Mouse (Mus musculus) limb, embryonic 14.5 days (tissue): Measurements from ENCODE around the gene Ulk4. TPM values are rescaled to one million over a fixed set of nuclear protein-coding genes. Genes with fewer than 3 reads are reported as not detected.

Source experiments
- ATAC-seq: fragments of 200-750 bp; cut with Nextera tagmentation; 2 replicates; pipeline ENCODE4 v1.8.0; 2017; ENCODE audit warnings: low read depth, moderate number of reproducible peaks, moderate TSS enrichment; ENCODE audit not compliant: low FRiP score
- DNase-seq: peaks from one replicate; pipeline ENCODE4 v3.0.0-alpha.2; 2015; ENCODE audit warnings: low spot score
- H3K27ac ChIP-seq: fragments of 300-500 bp; sonication (generic); replicated peaks from 2 replicates; pipeline ENCODE4 v1.5.1; 2014; ENCODE audit warnings: low read depth, mild to moderate bottlenecking, low read length, moderate library complexity, mixed read lengths
- H3K27me3 ChIP-seq: fragments of 300-500 bp; sonication (generic); 2 replicates; pipeline ENCODE4 v1.6.1; 2014; ENCODE audit warnings: low read length, mixed read lengths; ENCODE audit not compliant: control insufficient read depth, insufficient read depth
- H3K36me3 ChIP-seq: fragments of 300-500 bp; sonication (generic); 2 replicates; pipeline ENCODE4 v1.6.1; 2014; ENCODE audit warnings: mild to moderate bottlenecking, low read length, moderate library complexity, mixed read lengths; ENCODE audit not compliant: control insufficient read depth, insufficient read depth
- H3K4me1 ChIP-seq: fragments of 300-500 bp; sonication (generic); 2 replicates; pipeline ENCODE4 v1.6.1; 2014; ENCODE audit warnings: antibody characterized with exemption, low read length, mixed read lengths; ENCODE audit not compliant: control insufficient read depth, insufficient read depth
- H3K4me2 ChIP-seq: fragments of 300-500 bp; sonication (generic); replicated peaks from 2 replicates; pipeline ENCODE4 v1.6.1; 2014; ENCODE audit warnings: low read depth, mild to moderate bottlenecking, low read length, moderate library complexity; ENCODE audit not compliant: severe bottlenecking
- H3K4me3 ChIP-seq: fragments of 300-500 bp; sonication (generic); replicated peaks from 2 replicates; pipeline ENCODE4 v1.5.1; 2014; ENCODE audit warnings: low read length
- H3K9ac ChIP-seq: fragments of 300-500 bp; sonication (generic); 2 replicates; pipeline ENCODE4 v1.6.1; 2014; ENCODE audit warnings: mild to moderate bottlenecking, low read depth, low read length, moderate library complexity; ENCODE audit not compliant: severe bottlenecking
- H3K9me3 ChIP-seq: fragments of 300-500 bp; sonication (generic); 2 replicates; pipeline ENCODE4 v1.6.1; 2016; ENCODE audit warnings: low read length; ENCODE audit not compliant: control insufficient read depth
- POLR2A ChIP-seq: fragments of 200-500 bp; IDR thresholded peaks from 2 replicates; pipeline ENCODE4 v1.8.0; 2012; ENCODE audit warnings: inconsistent platforms, mild to moderate bottlenecking, moderate library complexity, borderline replicate concordance; ENCODE audit not compliant: insufficient read depth, insufficient read length; ENCODE audit errors: extremely low read depth
- WGBS: fragments of 180-500 bp; shearing (Covaris S2); extraction: QIAGEN DNeasy Blood & Tissue Kit; methylation state at CpG from one replicate; pipeline ENCODE4 v1.1.7; 2014; 5-methylcytosine and 5-hydroxymethylcytosine counted together
- polyA plus RNA-seq, 2 experiments: library from polyadenylated mRNA; depleted of rRNA in 1 of 2; stranded (reverse) in 1 of 2; unstranded in 1 of 2; fragments of >200 nt; fragmentation: Nextera tagmentation in 1 of 2; extraction: Ambion mirVana in 1 of 2; gene quantifications; 2 replicates each; pipeline versions ENCODE4 v1.2.1 to v1.2.3; 2012 to 2014

Gene Ulk4
- polyA plus RNA-seq, 2 experiments: 6.4 to 123 TPM

GRCm38 (mm10) chr9:120981777-120982176 lies 295.2 kb downstream of the Ulk4 start:
- H3K36me3 ChIP-seq: no peaks in the 10 kb centered on the region
- DNase-seq: no peak
- no peaks in the 10 kb centered on the region for H3K4me1 ChIP-seq
- no peaks in the 10 kb centered on the region for H3K27me3 ChIP-seq
- H3K4me3 ChIP-seq: no peak overlapping the region
- no peaks in the 10 kb centered on the region for H3K9me3 ChIP-seq
- no peak overlapping the region for H3K4me2 ChIP-seq
- no peak overlapping the region for H3K9ac ChIP-seq
- TF ChIP-seq POLR2A: no peak
- ATAC-seq: no peak
- no peak overlapping the region for H3K27ac ChIP-seq
- WGBS: 76% methylated on average over 7 of the region's 7 CpGs

- no peak for DNase-seq
- no peak overlapping the region for H3K4me3 ChIP-seq
- no peak for TF ChIP-seq POLR2A
- ATAC-seq: no peak
- H3K27ac ChIP-seq: no peak overlapping the region
- no peak overlapping the region for H3K4me2 ChIP-seq
- no peak overlapping the region for H3K9ac ChIP-seq
- 98% methylated on average over 4 of the region's 4 CpGs for WGBS
- H3K4me1 ChIP-seq: peaks cover 17% of the 10 kb centered on the region
- no peaks in the 10 kb centered on the region for H3K36me3 ChIP-seq
- H3K9me3 ChIP-seq: no peaks in the 10 kb centered on the region
- no peaks in the 10 kb centered on the region for H3K27me3 ChIP-seq
Measured at GRCm38 (mm10) chr9:120976856-120977255, 300.1 kb downstream of the Ulk4 start.

GRCm38 (mm10) chr9:120976158-120976557 lies 300.8 kb downstream of the Ulk4 start:
- ATAC-seq: peak; percentile 80
- H3K27ac ChIP-seq: peak overlapping the region; percentile 68
- no peak for TF ChIP-seq POLR2A

GRCm38 (mm10) chr9:120974209-120974608 lies 302.8 kb downstream of the Ulk4 start:
- no peak for ATAC-seq
- peaks cover 17% of the 10 kb centered on the region for H3K4me1 ChIP-seq
- 76% methylated on average over 2 of the region's 2 CpGs for WGBS
- H3K36me3 ChIP-seq: peaks cover 4% of the 10 kb centered on the region
- no peak overlapping the region for H3K4me2 ChIP-seq
- H3K27ac ChIP-seq: 0 out of 2 replicates have a peak overlapping the region, but pooled peaks have one; percentile 11
- no peak for DNase-seq
- H3K9me3 ChIP-seq: no peaks in the 10 kb centered on the region
- H3K4me3 ChIP-seq: no peak overlapping the region
- H3K9ac ChIP-seq: no peak overlapping the region
- no peak for TF ChIP-seq POLR2A
- no peaks in the 10 kb centered on the region for H3K27me3 ChIP-seq

More at GRCm38 (mm10) chr9:120976158-120976557, 300.8 kb downstream of the Ulk4 start:
- Histone ChIP-seq H3K9me3 (no peaks in the 10 kb centered on the region), H3K36me3 (no peaks in the 10 kb centered on the region), H3K27me3 (no peaks in the 10 kb centered on the region), H3K4me3 (no peak overlapping the region), H3K9ac (no peak overlapping the region), H3K4me2 (no peak overlapping the region), H3K4me1 (peaks cover 17% of the 10 kb centered on the region)
- peak; percentile 73 for DNase-seq
- 46% methylated on average over 5 of the region's 5 CpGs for WGBS

GRCm38 (mm10) chr9:120973026-120973515 lies 303.9 kb downstream of the Ulk4 start:
- peaks cover 17% of the 10 kb centered on the region for H3K4me1 ChIP-seq
- 52% methylated on average over 6 of the region's 6 CpGs for WGBS
- no peak overlapping the region for H3K4me3 ChIP-seq
- H3K9me3 ChIP-seq: no peaks in the 10 kb centered on the region
- H3K9ac ChIP-seq: no peak overlapping the region
- no peak overlapping the region for H3K27ac ChIP-seq
- DNase-seq: no peak
- TF ChIP-seq POLR2A: no peak
- ATAC-seq: no peak
- peaks cover 15% of the 10 kb centered on the region for H3K36me3 ChIP-seq
- H3K27me3 ChIP-seq: no peaks in the 10 kb centered on the region
- no peak overlapping the region for H3K4me2 ChIP-seq
